Mouse (Mus musculus) olfactory bulb, adult 2 months (tissue): ENCODE results near the gene Fat2.

Source experiments
- CTCF ChIP-seq: fragments of 200-500 bp; IDR thresholded peaks from 2 replicates; pipeline ENCODE4 v1.5.1; 2012; ENCODE audit warnings: low read depth, mild to moderate bottlenecking, low read length, moderate library complexity; ENCODE audit not compliant: insufficient read depth
- POLR2A ChIP-seq: fragments of 200-500 bp; IDR thresholded peaks from 2 replicates; pipeline ENCODE4 v1.6.1; 2012; ENCODE audit warnings: mild to moderate bottlenecking, low read depth, low read length, moderate library complexity; ENCODE audit not compliant: insufficient read depth

- TF ChIP-seq CTCF, result no peak
- no peak for TF ChIP-seq POLR2A
These were observed 5.6 kb upstream of the Fat2 start for GRCm38 (mm10) chr11:55341961-55342371.
